Mouse (Mus musculus) liver (tissue): ENCODE results near the gene Prkcd.

Experiments
- DNase-seq: peaks from one replicate; pipeline ENCODE4 v3.0.0-alpha.2; 2020; ENCODE audit warnings: mixed read lengths

The Prkcd gene

DNA sequence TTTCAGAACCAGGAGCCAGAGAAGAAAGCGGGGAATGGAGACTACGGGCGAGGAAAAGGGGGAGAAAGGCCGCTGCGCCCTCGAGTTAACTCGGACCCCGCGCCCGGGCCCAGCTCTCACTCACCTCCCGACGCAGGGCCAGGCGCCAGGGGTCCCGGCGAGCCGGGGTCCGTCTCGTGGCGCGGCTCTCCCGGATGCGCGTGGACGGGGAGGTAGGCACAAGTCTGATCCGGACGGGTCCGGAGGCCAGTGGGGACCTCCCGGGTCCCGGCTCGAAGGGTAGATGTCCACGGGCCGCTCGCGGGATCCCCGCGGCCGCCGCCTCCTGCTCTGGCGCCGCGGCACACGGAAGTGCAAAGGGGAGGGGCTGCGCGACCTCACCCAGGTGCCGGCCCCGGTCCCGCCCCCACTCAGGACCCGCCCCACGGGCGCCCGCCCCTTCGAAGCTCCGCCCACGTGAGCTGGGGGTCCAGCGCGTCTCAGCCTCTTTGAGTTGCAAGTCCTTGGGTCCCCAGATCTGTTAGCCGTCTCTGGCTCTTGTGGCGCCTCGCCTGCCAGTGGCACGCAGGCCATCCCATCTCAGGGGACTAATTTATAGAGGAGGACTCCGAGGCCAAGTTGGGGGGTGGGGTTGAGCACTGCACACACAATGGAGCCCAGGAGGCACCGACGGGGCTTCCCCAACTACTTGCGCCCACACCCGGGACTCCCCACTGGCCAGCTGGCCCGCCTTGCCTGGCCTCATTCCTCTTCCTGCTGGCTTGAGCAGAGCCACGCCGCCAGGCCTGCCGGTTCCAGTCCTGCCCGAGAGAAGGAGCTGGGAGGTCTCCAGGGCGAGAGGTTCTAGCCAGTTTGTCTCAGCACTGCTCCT lies at the start of gene Prkcd:
Gene Prkcd (minus strand): TSS at position 355 of the 871 bp plus-strand sequence.
- peak; percentile 89 for DNase-seq

DNA sequence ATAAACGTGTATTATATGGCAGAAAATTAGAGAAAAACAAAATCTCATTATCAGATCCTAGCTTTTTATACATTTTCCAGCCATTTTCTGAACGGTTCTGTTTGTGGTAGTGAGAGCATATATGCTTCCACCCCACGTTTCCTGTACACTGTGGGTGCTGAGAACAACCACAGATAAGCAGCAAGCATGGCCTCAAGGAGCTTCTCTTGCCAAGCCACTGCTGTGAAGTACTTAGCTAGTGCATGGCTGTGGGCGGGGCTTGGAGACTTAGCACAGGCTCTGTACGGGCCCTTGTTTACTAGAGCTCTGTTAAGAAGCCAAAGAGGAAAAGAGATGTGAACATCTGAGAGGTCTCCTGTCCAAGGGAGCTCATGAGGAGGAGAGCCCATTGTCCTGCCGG lies 48.9 kb upstream of the Prkcd start:
- peak; percentile 69 for DNase-seq

DNA sequence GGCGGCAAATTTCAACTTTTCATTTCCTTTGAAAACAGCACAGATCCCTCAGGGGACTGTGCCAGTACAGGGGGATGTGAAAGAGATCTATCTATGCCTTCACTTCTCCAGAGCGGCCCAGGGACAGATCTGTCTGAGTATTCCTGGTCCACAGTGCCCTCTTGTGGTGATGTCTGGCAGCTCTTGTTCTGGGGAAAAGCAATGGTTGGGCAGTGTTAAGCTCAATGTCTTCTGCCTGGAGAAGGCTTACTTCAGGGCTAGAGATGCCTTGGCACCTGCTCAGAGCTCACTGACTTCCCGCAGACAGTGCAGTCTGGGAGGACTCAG lies 45.9 kb upstream of the Prkcd start:
- peak; percentile 85 for DNase-seq

DNA sequence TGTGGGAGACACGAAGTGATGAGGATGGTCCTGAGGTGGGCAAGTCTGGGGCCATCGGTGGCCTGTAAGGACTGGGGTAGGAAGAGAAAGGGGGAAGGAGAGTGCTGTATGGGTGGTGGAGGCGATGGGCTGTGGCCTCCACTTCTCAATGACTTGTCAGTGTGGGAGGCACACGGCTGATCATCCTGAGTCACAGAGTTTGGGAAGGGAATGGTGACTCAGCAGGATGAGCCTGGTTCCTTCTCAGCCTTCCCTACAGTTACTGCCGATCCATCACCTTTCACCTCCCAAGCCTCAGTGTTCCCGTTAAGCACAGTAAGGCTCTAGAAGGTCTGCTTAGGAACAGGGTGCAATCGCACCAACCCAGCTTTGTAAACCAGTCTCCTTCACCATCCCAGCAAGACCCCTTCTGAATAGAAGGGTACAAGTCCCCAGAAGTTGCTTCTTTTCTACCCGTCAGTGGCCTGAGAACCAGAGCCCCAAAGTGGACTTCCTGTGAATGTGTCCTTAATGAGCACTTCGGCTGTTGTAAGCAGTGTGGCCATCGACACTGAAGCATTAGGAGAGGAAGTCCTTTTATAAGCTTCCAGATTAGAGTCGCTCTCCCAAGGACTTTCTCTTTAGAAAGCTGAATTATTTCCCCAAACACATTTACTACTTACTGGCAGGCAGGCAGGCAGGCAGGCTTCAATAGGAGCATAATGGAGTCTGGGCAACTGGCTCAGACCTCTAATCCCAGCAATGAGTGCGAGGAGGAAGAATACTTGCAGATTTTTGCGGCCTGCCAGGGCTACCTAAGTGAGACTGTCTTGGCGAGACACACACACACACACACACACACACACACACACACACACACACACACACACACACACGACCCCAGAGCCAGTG lies 45.3 kb upstream of the Prkcd start:
- DNase-seq: no peak

DNA sequence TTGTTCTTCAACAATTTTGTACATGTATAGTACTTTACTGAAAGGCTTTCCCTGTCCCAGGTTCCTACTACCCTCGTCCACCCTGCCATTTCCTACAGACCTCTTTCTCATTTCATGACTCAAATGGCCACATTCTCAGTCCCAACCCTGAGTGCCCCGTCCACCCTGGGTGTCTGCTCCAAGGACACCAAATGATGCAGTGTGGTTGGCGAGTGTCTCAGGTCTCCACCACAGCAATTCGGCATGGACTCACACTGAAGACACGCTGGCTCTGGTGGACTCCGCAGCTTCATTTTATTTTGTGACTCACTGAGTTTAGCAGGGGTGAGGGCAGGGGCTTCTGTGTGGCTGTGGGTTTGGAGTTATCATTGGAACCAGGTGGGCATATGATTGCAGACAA lies 44.2 kb upstream of the Prkcd start:
- no peak for DNase-seq

DNA sequence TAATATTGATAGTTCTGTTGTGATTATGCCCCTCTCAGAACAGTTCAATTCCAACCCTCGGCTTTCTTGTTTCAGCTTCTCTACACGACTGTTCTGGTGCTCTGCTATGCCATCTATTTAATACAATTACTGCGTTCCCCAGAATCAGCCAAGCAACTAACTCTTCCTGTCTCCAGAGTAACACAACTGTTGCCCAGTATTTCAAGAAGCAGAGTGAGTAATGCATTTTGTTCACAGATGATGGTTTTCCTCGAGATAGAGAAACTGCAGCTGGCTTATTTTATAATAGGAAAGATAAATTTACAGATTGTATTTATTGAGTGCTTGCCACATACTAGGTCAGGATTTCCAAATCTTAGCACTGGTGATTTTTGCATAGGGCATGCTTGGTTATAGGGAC lies 40.6 kb upstream of the Prkcd start:
- no peak for DNase-seq

DNA sequence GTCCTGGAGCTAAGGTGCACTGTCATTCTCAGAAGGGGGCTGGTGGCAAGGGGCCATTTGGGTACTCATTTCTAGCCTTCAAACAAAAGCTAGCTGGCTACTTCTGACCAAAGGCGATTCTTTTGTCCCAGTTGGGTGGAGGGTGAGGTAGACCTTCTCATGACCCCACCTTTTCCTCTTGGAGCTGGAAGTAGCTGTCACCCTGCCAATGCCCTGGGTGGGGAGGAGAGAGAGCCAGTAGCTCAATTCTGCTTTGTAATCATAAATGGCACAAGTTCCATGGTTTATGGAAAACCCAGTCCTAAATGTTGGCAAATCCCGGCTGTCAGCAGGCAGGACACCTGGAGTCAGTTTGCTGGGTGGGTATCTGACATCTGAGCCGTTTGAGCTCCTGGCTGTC lies 40.1 kb upstream of the Prkcd start:
- no peak for DNase-seq

DNA sequence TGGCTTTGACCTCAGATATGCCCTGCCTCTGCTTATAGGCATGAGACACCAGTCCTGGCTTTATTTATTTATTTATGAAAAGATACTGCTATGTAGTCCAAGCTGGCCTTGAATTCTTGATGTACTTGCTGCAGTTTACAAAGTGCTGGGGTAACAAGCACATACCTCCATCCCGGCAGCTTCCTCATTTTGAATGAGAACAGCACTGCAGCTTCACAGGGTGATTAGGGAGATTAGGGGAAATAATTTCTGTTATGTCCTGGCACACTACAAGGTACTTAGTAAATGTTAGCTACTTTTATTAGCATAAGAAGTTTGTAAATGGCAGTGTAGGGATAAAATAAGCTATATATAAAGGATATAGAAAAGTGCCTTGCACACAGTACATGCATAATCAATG lies 29.5 kb upstream of the Prkcd start:
- no peak for DNase-seq

DNA sequence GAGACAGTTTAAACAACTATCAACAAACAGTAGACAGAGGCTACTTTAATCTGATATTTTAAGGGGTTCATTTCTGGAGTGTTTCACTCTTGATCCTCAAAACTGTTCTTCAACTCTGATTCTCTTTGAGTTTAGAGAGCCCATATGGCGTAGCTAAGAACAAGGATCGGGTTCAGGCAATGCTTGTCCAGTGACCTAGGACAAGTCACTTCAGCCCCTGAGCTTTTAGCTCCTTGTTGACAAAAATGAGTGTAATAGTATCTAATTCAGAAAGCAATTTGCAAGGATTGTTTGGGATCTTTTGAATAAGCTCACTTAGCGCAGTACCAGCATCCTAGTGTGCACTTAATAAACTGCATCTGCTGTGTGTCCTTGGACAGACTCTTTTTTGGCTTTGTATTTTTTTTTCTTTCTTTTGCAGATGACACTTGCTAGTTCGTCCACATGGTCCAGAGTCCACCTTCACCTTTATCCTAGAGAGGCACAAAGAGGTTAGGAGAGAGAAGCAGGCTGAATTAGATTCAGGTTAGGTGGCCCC lies 28.8 kb upstream of the Prkcd start:
- DNase-seq: no peak

DNA sequence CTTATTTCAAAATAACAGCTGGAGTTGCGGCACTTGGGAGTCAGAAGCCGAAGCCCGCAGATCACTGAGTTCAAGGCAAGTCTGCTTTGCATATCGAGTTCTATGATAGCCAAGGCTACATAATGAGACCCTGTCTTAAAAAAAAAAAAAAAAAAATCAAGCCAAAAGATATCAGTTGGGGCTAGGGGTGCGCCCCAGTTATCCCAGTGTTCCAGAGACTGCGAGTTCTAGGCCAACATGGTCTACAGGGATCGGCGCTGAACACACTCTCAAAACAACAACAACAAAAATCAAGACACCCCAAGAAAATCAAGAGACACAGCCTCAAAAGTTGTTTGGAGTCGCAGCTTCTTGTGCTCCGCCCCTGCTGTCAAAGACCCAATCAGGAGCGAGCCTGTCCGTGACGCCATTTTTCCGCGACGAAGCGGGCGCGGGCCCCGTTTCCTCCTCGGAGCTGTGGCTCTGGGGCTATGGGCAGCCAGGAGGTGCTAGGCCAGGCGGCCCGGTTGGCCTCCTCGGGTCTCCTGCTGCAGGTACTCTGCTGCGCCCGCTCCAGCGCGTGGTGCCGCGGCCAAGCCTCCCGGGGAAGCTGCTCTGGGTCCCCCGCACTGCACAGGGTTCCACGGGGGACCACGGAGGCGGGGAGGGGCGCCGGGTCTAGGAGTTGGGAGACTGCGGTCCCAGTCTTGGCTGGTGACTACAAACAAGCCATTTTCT lies 28.1 kb upstream of the Prkcd start, which contains the start of gene Rft1:
Gene Rft1 (plus strand): TSS at position 418 of the 717 bp plus-strand sequence.
- peak; percentile 96 for DNase-seq

DNA sequence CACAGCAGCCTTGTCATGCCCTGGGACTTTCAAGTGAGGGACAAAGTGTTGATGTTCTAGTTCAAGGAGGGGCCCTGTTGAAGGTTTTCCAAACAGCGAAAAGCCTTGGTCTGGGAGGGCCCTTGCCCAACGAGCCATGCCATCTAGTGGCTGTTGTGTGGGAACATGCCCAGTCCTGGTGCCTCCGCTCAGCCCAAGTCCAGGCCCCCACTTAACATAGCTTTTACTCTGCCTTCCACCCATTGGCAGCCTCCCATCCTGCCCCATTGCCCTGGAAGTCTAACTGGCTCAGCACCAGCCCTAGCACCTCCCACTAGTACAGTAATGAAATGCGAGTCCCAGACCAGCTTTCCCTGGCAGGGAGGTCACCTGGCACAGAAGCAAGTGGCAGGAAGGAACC lies 25.0 kb upstream of the Prkcd start:
- peak; percentile 19 for DNase-seq

DNA sequence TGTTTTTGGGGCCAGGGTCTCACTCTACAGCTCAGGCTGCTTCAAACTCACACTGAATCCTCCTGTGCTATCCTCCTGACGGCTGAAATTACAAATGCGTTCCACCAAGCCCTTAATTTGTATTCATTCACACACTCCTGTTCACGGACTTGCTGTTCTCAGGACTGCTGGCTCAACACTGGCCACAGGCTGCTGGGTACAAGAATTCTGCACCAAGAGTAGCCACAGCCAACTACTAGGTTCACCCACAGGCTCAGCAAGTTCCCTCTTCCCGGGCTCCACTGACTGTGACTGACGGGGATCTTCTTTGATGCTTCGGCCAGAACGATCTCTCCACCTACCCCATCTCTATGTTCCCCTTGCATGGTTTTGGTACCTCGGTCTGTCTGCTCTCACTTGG lies 23.7 kb upstream of the Prkcd start:
- DNase-seq: no peak

DNA sequence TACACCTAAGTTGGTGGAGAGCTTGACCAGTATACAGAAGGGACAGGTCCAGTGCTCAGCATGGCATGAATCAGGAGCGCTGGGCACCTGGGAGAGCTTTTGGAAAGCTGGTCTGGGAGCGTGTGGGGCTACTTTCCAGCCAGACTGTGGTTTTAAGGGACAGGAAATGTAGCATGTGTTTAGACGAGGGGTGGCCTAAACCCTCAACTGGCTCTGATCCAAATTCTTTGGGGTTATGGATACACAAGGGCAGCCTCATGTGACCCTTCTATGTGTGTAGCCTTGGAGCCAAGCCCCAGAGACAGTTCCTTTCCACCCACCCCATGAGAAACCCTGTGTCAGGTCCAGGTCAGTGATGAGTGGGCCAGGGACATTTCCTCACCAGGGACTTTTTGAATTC lies 22.5 kb upstream of the Prkcd start:
- DNase-seq: no peak

DNA sequence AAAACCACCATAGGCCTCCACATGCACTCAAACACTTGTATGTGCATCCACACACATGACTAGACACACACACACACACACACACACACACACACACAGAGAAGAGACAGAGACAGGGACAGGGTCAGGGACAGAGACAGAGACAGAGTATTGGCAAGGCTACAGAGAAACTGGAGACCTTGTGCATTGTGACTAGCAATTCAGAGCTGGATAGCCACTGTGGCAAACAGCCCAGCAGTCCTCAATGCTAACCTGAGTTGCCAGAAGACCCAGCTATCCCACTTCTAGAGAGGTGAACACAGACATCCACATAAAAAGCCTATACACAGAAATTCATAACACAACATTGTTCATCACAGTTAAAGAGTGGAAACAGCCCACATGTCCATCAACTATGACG lies 20.5 kb upstream of the Prkcd start:
- no peak for DNase-seq

DNA sequence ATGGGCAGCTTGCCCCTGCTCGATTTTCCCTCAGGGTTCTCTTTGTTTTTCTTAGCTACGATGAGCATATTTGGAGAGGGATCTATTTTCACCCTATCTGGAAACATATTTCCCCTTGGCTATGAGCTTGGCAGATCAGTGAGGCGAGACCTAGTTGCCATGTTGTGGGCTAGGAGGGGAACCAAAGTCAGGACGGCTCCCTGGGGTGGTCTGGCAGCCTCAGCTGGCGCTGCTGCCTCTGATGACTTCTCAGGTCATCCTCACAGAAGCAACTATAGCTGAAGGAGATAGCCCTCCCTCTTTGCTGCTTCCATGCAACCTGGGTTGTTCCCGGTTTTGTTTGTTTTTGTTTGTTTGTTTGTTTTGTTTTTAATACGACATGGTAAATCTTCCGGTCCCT lies 19.1 kb upstream of the Prkcd start:
- no peak for DNase-seq

DNA sequence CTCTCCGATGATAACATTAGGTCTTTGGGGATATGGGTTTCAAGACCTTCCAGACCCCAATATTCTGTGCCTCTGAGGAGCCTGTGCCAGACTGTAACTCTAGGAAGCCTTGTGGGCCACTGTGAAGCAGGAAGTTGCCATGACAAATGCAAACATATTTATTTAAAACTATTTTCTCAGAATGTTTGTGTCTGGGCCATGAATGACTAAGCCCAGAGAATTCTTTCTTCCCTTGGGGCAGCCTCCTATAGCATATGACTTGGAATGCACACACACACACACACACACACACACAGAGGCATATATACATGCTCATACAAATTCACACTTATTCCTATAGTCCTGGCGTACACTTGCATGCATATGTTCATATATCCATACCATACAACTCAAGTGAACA lies 18.0 kb upstream of the Prkcd start:
- DNase-seq: no peak

DNA sequence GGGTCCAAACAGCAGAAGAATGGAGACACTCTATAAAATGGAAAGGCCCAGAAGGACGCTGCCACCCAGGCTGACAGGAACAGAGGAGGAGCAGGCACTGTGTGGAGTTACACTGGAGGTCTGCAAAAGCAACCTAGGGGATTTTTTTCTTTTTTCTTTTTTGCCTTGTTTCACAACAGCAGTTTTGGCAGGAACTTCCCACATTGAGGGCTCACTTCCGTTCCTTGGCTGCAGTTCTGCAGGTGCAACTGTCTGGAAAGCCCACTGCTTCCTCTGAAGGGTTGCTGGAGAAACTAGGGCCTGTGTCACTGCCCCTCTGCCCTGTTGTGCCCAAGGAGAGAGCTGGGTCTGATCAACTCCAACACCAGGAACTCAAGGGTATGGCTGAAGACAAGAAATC lies 15.7 kb upstream of the Prkcd start:
- no peak for DNase-seq

DNA sequence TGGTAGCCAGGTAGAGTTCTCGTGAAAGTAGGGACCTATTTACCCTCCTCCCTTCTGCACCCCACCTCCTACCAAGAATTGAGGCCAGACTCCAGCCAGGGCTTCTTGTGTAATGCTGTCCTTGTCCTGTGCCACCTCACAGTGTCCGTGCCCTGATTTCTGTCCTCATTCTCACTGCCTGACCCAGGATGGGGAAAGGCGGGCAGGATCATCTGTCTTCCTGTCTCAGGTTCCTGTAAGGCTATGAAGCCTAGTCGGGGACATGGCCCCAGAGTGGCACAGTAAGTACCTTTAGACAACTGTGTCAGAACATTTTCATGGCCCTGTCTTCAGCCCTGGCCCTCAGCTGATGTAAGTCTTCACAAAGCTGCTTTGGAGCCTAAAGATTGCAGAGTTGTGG lies 12.7 kb upstream of the Prkcd start:
- DNase-seq: no peak

DNA sequence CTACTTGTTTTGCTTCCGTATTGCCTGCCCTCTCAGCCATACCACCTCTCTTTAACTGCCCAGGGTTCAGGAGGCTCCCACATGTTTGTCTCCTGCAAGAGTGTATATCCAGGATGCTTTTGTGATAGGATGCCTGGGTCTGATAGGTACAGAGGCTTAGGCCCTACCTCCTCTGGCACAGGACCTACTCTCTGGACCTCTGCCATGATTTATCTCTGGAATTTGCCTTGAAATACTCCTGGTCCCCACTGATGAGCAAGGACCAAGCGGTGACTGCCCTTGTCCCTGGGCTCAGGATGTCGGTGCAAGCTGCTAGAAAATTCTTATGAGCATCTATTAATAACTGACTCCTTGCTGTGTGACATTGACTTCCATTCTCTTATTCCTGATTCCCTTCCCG lies 12.0 kb upstream of the Prkcd start:
- no peak for DNase-seq

DNA sequence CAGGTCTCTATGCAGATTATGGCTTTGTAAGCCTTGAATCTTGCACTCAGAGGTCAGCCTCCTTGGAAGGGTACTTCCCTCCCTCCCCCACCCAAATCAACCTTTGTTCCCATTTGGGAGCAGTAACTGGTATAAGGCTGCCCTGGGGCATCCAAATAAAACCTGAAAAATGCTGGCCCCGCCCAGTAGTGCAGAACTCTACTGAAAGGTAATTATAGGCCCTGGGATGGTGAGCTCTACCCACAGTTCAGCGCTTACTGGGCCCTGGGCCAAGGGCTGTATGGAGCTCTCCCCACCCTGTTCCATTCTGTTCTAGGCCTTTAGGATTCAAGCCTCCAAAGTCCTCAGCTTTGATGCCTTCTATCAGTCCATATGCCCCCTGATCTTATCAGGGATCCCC lies 11.1 kb upstream of the Prkcd start:
- no peak for DNase-seq

DNA sequence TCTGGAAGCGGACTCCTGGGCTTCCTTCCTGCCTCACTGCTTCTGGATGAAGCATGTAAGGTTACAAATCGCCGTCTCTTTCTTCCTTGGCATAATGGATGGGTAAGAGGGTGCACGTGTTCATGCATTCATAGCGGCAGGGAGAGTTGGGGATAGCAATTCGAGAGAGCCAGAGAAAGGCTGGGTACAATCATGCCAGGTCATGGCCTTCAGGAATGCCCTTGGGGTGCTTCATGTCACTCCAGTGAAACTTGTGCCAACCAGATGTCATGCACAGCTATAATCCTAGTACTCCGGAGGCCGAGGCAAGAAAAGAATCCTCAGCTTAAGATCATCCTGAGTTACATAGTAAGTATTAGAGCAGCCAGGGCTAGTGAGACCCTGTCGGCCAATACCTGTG lies 10.5 kb upstream of the Prkcd start:
- DNase-seq: no peak

DNA sequence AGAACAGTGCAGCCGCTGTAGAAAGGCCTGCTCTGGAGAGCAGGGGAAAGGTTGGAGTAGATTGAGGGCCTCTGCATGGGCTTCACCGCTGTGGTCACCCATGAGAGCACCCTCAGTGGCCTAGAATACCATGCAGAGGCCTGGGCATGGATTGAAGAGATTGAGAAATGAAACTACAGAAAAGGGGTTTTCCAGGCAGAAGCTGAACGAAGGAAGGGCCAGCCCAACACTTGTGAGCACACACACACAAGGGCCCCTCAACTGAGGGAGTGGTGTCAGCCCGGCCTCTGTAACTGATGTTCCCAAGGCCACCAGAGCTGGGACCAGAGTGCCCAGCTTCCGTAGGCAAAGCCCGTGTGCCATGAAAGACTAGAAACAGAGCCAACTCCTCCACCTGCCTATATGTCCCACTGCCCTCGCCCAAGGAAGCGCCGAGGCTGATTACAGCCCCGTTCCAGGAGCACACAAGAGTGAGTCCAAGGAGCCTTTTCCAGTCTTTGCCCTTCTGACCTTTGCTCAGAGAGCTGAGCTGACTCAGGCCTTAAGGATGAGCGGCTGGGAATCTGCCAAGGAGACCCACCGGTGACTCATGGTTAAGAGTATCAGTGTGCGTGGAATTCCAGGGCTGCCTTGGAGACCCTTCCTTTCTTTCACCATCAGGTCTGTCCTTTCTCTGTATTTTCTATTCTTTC lies 9.4 kb upstream of the Prkcd start:
- no peak for DNase-seq

DNA sequence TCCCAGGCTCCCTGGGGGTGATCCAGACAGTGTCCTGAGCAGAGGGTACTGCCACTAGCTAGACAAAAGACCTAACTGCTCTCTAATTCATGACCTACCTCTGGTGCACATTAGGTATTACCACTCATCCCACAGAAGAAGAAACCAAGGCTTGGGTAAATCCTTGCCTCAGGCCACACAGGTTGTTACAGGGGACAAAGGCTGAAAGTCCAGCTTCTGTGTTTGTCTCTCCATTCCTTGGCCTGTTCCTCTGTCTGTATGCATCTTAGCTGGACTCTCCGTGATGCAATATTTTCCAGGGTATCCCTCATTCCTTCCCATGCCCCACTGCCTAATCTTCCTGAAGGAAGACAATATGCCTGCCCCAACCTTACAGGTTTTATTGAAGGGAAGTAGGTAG lies 8.4 kb upstream of the Prkcd start:
- DNase-seq: no peak
